In the genomic region with DNA sequence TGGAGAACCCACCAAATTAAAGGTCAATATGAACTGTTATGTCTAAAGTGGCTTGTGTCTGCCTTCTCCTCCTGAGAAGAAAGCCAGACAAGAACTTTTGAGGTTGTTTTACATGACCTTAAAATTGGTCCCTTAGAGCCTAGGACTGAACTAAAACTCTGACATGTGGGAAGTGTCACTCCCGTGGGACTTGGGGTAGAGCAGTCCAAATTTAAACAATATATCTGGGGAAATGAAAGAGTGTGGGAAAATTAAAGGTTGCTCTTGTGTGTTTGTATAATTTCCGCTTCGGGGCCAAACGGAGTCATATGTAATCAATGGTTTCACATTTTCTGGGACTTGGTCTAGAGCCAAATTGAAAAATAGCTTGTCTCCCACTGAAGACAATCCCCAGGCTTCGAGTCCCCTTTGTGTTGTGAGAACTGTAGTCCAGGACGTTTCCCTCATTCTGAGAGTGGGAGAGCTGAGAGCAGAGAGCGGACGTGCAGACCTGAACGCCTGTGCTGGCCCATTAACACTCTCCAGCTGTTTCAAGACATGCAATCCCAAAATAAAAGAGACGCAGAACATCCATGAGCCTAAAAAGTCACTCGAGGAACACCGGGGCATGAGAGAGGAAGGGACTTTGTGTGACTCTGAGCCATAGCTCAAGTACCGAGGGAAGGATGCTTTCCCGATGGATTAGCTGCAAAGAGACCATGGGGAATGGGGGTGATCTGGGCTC, we compare ENCODE assay signal across 21 mouse cellular contexts. TPM values are rescaled to one million over a fixed set of nuclear protein-coding genes. Genes with fewer than 3 reads are reported as not detected.
DNase-seq lines count a peak whose midpoint lies in the region; ATAC-seq and TF ChIP-seq lines count a peak whose summit lies in the region.
"Had no signal": no experiment of that assay in that cellular context is flagged by ENCODE, and none has a peak within 500 bp of the region (broad histone marks: within the 10 kb centered on the region; RNA-seq: fewer than 3 reads in every experiment).

No protein-coding gene starts in this region.

- H3K4me1 ChIP-seq in embryonic facial prominence, embryonic 11.5 days (ENCODE audit: control insufficient read depth, insufficient read depth, low read length) = no peaks in the 10 kb centered on the region
- H3K4me1 ChIP-seq in embryonic facial prominence, embryonic 10.5 days = no peaks in the 10 kb centered on the region
- H3K4me1 ChIP-seq in heart, embryonic 16.5 days (ENCODE audit: control insufficient read depth, insufficient read depth, low read length) = 0 out of 2 replicates have a peak, but pooled peaks cover 3% of the 10 kb centered on the region
- no peaks in the 10 kb centered on the region for H3K4me1 ChIP-seq in heart, embryonic 12.5 days (replicated peaks)
- H3K4me1 ChIP-seq in lung, embryonic 14.5 days (ENCODE audit: insufficient read depth) = no peaks in the 10 kb centered on the region
- H3K4me1 ChIP-seq in stomach, embryonic 16.5 days (ENCODE audit: control insufficient read depth, insufficient read depth, low read length) = 0 out of 2 replicates have a peak, but pooled peaks cover 2% of the 10 kb centered on the region
- H3K4me1 ChIP-seq: forebrain, embryonic 15.5 days; hindbrain, embryonic 15.5 days; limb, embryonic 13.5 days; midbrain, embryonic 12.5 days had no signal

- H3K9ac ChIP-seq in embryonic facial prominence, embryonic 11.5 days (replicated peaks; ENCODE audit: low read length) = no peak overlapping the region
- H3K9ac ChIP-seq in heart, embryonic 16.5 days (ENCODE audit: low read length) = no peak overlapping the region
- H3K9ac ChIP-seq in heart, embryonic 12.5 days = no peak overlapping the region
- no peak overlapping the region for H3K9ac ChIP-seq in lung, embryonic 14.5 days
- H3K9ac ChIP-seq in stomach, embryonic 16.5 days (ENCODE audit: low read length) = no peak overlapping the region
- H3K9ac ChIP-seq: forebrain, embryonic 15.5 days; heart, embryonic 13.5 days; hindbrain, embryonic 15.5 days; limb, embryonic 13.5 days; liver, embryonic 15.5 days; midbrain, embryonic 12.5 days had no signal

- peak; percentile 7 for DNase-seq in embryonic facial prominence, embryonic 11.5 days (ENCODE audit: low spot score)
- no peak for DNase-seq in embryonic facial prominence, embryonic 10.5 days (ENCODE audit: low spot score)
- DNase-seq in lung, embryonic 14.5 days = peak; percentile 45
- DNase-seq in lung, postnatal 14 days = no peak
- DNase-seq: cerebellum, adult 9-11 months; kidney, postnatal 14 days; thymus, adult 18-20 months had no signal

- no peak for TF ChIP-seq CTCF in lung, embryonic 14.5 days (IDR thresholded peaks at IDR 0.05; ENCODE audit: low read depth)

- H3K9me3 ChIP-seq in embryonic facial prominence, embryonic 11.5 days (replicated peaks; ENCODE audit: control insufficient read depth, low read length) = no peaks in the 10 kb centered on the region
- no peaks in the 10 kb centered on the region for H3K9me3 ChIP-seq in embryonic facial prominence, embryonic 10.5 days
- no peaks in the 10 kb centered on the region for H3K9me3 ChIP-seq in heart, embryonic 16.5 days (replicated peaks; ENCODE audit: control insufficient read depth, low read length)
- no peaks in the 10 kb centered on the region for H3K9me3 ChIP-seq in heart, embryonic 12.5 days (replicated peaks)
- no peaks in the 10 kb centered on the region for H3K9me3 ChIP-seq in lung, embryonic 14.5 days (ENCODE audit: low read depth, low read length)
- no peaks in the 10 kb centered on the region for H3K9me3 ChIP-seq in stomach, embryonic 16.5 days (replicated peaks; ENCODE audit: control insufficient read depth, low read length)
- H3K9me3 ChIP-seq: forebrain, embryonic 15.5 days; heart, embryonic 13.5 days; hindbrain, embryonic 15.5 days; limb, embryonic 13.5 days; liver, embryonic 15.5 days; midbrain, embryonic 12.5 days had no signal

- H3K36me3 ChIP-seq in embryonic facial prominence, embryonic 11.5 days (replicated peaks; ENCODE audit: control insufficient read depth, insufficient read depth, low read depth, low read length) = no peaks in the 10 kb centered on the region
- H3K36me3 ChIP-seq in embryonic facial prominence, embryonic 10.5 days (replicated peaks) = no peaks in the 10 kb centered on the region
- H3K36me3 ChIP-seq in heart, embryonic 16.5 days (ENCODE audit: control insufficient read depth, insufficient read depth) = no peaks in the 10 kb centered on the region
- H3K36me3 ChIP-seq in heart, embryonic 12.5 days = no peaks in the 10 kb centered on the region
- no peaks in the 10 kb centered on the region for H3K36me3 ChIP-seq in lung, embryonic 14.5 days (ENCODE audit: insufficient read depth)
- H3K36me3 ChIP-seq in stomach, embryonic 16.5 days (ENCODE audit: control insufficient read depth, insufficient read depth, low read length) = no peaks in the 10 kb centered on the region
- H3K36me3 ChIP-seq: forebrain, embryonic 15.5 days; heart, embryonic 13.5 days; hindbrain, embryonic 15.5 days; limb, embryonic 13.5 days; liver, embryonic 15.5 days; midbrain, embryonic 12.5 days had no signal

- no peaks in the 10 kb centered on the region for H3K27me3 ChIP-seq in embryonic facial prominence, embryonic 11.5 days (ENCODE audit: control insufficient read depth, insufficient read depth, low read length)
- H3K27me3 ChIP-seq in embryonic facial prominence, embryonic 10.5 days (replicated peaks; ENCODE audit: low read depth, poor library complexity, severe bottlenecking) = no peaks in the 10 kb centered on the region
- no peaks in the 10 kb centered on the region for H3K27me3 ChIP-seq in heart, embryonic 16.5 days (ENCODE audit: control insufficient read depth, insufficient read depth, low read length)
- H3K27me3 ChIP-seq in heart, embryonic 12.5 days (replicated peaks) = no peaks in the 10 kb centered on the region
- H3K27me3 ChIP-seq in lung, embryonic 14.5 days (ENCODE audit: insufficient read depth, low read length) = no peaks in the 10 kb centered on the region
- H3K27me3 ChIP-seq in stomach, embryonic 16.5 days (ENCODE audit: control insufficient read depth, insufficient read depth, low read length) = no peaks in the 10 kb centered on the region
- H3K27me3 ChIP-seq: forebrain, embryonic 15.5 days; heart, embryonic 13.5 days; hindbrain, embryonic 15.5 days; liver, embryonic 15.5 days; midbrain, embryonic 12.5 days had no signal

- no peak overlapping the region for H3K4me3 ChIP-seq in embryonic facial prominence, embryonic 11.5 days (ENCODE audit: low read depth, low read length)
- no peak overlapping the region for H3K4me3 ChIP-seq in embryonic facial prominence, embryonic 10.5 days
- H3K4me3 ChIP-seq in heart, embryonic 16.5 days (ENCODE audit: low read length) = no peak overlapping the region
- no peak overlapping the region for H3K4me3 ChIP-seq in heart, embryonic 12.5 days
- H3K4me3 ChIP-seq in lung, embryonic 14.5 days (ENCODE audit: low read depth, low read length) = no peak overlapping the region
- no peak overlapping the region for H3K4me3 ChIP-seq in stomach, embryonic 16.5 days (replicated peaks; ENCODE audit: low read length)
- H3K4me3 ChIP-seq: erythroblast, embryonic 14.5 days; forebrain, embryonic 15.5 days; heart, embryonic 13.5 days; hindbrain, embryonic 15.5 days; left cerebral cortex, adult 2 months; limb, embryonic 13.5 days; liver, embryonic 15.5 days; midbrain, embryonic 12.5 days had no signal

- 63% methylated on average over 14 of the region's 14 CpGs for WGBS in embryonic facial prominence, embryonic 11.5 days
- WGBS in embryonic facial prominence, embryonic 10.5 days = 73% methylated on average over 14 of the region's 14 CpGs
- 64% methylated on average over 14 of the region's 14 CpGs for WGBS in heart, embryonic 16.5 days
- 62% methylated on average over 14 of the region's 14 CpGs for WGBS in heart, embryonic 12.5 days
- WGBS in lung, embryonic 14.5 days = 44% methylated on average over 14 of the region's 14 CpGs
- 38% methylated on average over 14 of the region's 14 CpGs for WGBS in stomach, embryonic 16.5 days

- H3K27ac ChIP-seq in embryonic facial prominence, embryonic 11.5 days (replicated peaks; ENCODE audit: low read depth, low read length) = no peak overlapping the region
- H3K27ac ChIP-seq in embryonic facial prominence, embryonic 10.5 days (replicated peaks) = no peak overlapping the region
- H3K27ac ChIP-seq in heart, embryonic 16.5 days (ENCODE audit: low read length) = peak overlapping the region; percentile 39
- no peak overlapping the region for H3K27ac ChIP-seq in heart, embryonic 12.5 days (ENCODE audit: poor library complexity, severe bottlenecking)
- no peak overlapping the region for H3K27ac ChIP-seq in lung, embryonic 14.5 days (ENCODE audit: low read depth)
- H3K27ac ChIP-seq in stomach, embryonic 16.5 days (ENCODE audit: low read length) = peak overlapping the region; percentile 61
- H3K27ac ChIP-seq: forebrain, embryonic 15.5 days; heart, embryonic 13.5 days; hindbrain, embryonic 15.5 days; left cerebral cortex, adult 2 months; limb, embryonic 13.5 days; liver, embryonic 15.5 days; macrophage; midbrain, embryonic 12.5 days had no signal

- no peak overlapping the region for H3K4me2 ChIP-seq in embryonic facial prominence, embryonic 11.5 days (ENCODE audit: low read depth, low read length)
- H3K4me2 ChIP-seq in heart, embryonic 16.5 days (ENCODE audit: low read depth, low read length) = no peak overlapping the region
- no peak overlapping the region for H3K4me2 ChIP-seq in heart, embryonic 12.5 days
- no peak overlapping the region for H3K4me2 ChIP-seq in lung, embryonic 14.5 days
- H3K4me2 ChIP-seq in stomach, embryonic 16.5 days (ENCODE audit: low read depth, low read length) = no peak overlapping the region
- H3K4me2 ChIP-seq: forebrain, embryonic 15.5 days; heart, embryonic 13.5 days; hindbrain, embryonic 15.5 days; limb, embryonic 13.5 days; liver, embryonic 15.5 days; midbrain, embryonic 12.5 days had no signal

- no peak for ATAC-seq in embryonic facial prominence, embryonic 11.5 days (replicated peaks; ENCODE audit: insufficient number of reproducible peaks, low FRiP score, low TSS enrichment, low read depth)
- ATAC-seq in heart, embryonic 16.5 days (replicated peaks; ENCODE audit: extremely low read depth, insufficient read depth, low FRiP score) = 0 out of 2 replicates have a peak, but pooled peaks have one; percentile 19
- no peak for ATAC-seq in heart, embryonic 12.5 days (ENCODE audit: insufficient number of reproducible peaks, low FRiP score)
- ATAC-seq in lung, embryonic 14.5 days (ENCODE audit: insufficient read depth) = peak; percentile 39
- peak; percentile 92 for ATAC-seq in stomach, embryonic 16.5 days (ENCODE audit: insufficient read depth, low FRiP score)
- ATAC-seq in megakaryocyte progenitor cell, adult 5-6 weeks (replicated peaks; ENCODE audit: poor library complexity) = no peak
- ATAC-seq: forebrain, embryonic 15.5 days had no signal

RNA-seq across cellular contexts. Expression of a gene that starts 23.8 kb away (rescaled TPM):
- 97.8 and 110 TPM in 2 replicates for polyA plus RNA-seq in embryonic facial prominence, embryonic 11.5 days (2014; fragmentation: Nextera tagmentation; extraction: Ambion mirVana)
- polyA plus RNA-seq in embryonic facial prominence, embryonic 10.5 days (2016; fragmentation: Nextera tagmentation; extraction: Ambion mirVana) = 65.6 and 68.3 TPM in 2 replicates
- 75.4 and 78.5 TPM in 2 replicates for polyA plus RNA-seq in heart, embryonic 16.5 days (2015; fragmentation: Nextera tagmentation; extraction: Ambion mirVana)
- 126 and 127 TPM in 2 replicates for polyA plus RNA-seq in heart, embryonic 12.5 days (2016; fragmentation: Nextera tagmentation; extraction: Ambion mirVana)
- 71.1 and 71.8 TPM in 2 replicates for polyA plus RNA-seq in lung, embryonic 14.5 days (2014; fragmentation: Nextera tagmentation; extraction: Ambion mirVana)
- 83.6 and 90.7 TPM in 2 replicates for polyA plus RNA-seq in stomach, embryonic 16.5 days (2015; fragmentation: Nextera tagmentation; extraction: Ambion mirVana)
- 61.3 and 67.0 TPM in 2 replicates for total RNA-seq in megakaryocyte progenitor cell, adult 5-6 weeks (2015)
- 58.1 and 66.2 TPM in 2 replicates for total RNA-seq in megakaryocyte progenitor cell, adult 5-6 weeks (2017)

RNA-seq across cellular contexts. Expression of a gene that starts 30.6 kb away (rescaled TPM):
- 1.8 and 2.0 TPM in 2 replicates for polyA plus RNA-seq in embryonic facial prominence, embryonic 11.5 days (2014; fragmentation: Nextera tagmentation; extraction: Ambion mirVana)
- polyA plus RNA-seq in embryonic facial prominence, embryonic 10.5 days (2016; fragmentation: Nextera tagmentation; extraction: Ambion mirVana) = 1.4 and 1.5 TPM in 2 replicates
- 16.3 and 16.7 TPM in 2 replicates for polyA plus RNA-seq in heart, embryonic 16.5 days (2015; fragmentation: Nextera tagmentation; extraction: Ambion mirVana)
- 22.7 and 24.3 TPM in 2 replicates for polyA plus RNA-seq in heart, embryonic 12.5 days (2016; fragmentation: Nextera tagmentation; extraction: Ambion mirVana)
- polyA plus RNA-seq in lung, embryonic 14.5 days (2014; fragmentation: Nextera tagmentation; extraction: Ambion mirVana) = 4.9 and 6.3 TPM in 2 replicates
- 14.7 and 14.9 TPM in 2 replicates for polyA plus RNA-seq in stomach, embryonic 16.5 days (2015; fragmentation: Nextera tagmentation; extraction: Ambion mirVana)
- not detected in 2 replicates for total RNA-seq in megakaryocyte progenitor cell, adult 5-6 weeks (2015)
- total RNA-seq in megakaryocyte progenitor cell, adult 5-6 weeks (2017) = not detected in 2 replicates
- total RNA-seq: MEL had no signal
- polyA plus RNA-seq: erythroblast, embryonic 14.5 days; macrophage had no signal

Comparison
In these comparisons a context has a peak if more than half of its experiments do, and no peak if none do; other contexts are left out.
1. ATAC-seq: peak in heart, embryonic 16.5 days (single experiment), lung, embryonic 14.5 days (single experiment) and stomach, embryonic 16.5 days (single experiment); none in embryonic facial prominence, embryonic 11.5 days (single experiment), heart, embryonic 12.5 days (single experiment) and megakaryocyte progenitor cell, adult 5-6 weeks (single experiment).
2. DNase-seq: peak in embryonic facial prominence, embryonic 11.5 days (single experiment) and lung, embryonic 14.5 days (single experiment); none in embryonic facial prominence, embryonic 10.5 days (single experiment) and lung, postnatal 14 days (single experiment).
3. H3K27ac ChIP-seq: peak in heart, embryonic 16.5 days (single experiment) and stomach, embryonic 16.5 days (single experiment); none in embryonic facial prominence, embryonic 11.5 days (single experiment), embryonic facial prominence, embryonic 10.5 days (single experiment), heart, embryonic 12.5 days (single experiment) and lung, embryonic 14.5 days (single experiment).